Mouse (Mus musculus) hindbrain, embryonic 16.5 days (tissue): Measurements from ENCODE around the gene Tekt2. TPM values are rescaled to one million over a fixed set of nuclear protein-coding genes. Genes with fewer than 3 reads are reported as not detected.

ENCODE experiments used
- ATAC-seq: fragments of 200-750 bp; cut with Nextera tagmentation; 2 replicates; pipeline ENCODE4 v1.8.0; 2017; ENCODE audit warnings: moderate TSS enrichment, moderate library complexity
- H3K27ac ChIP-seq: fragments of 300-500 bp; sonication (generic); 2 replicates; pipeline ENCODE4 v1.5.1; 2014; ENCODE audit warnings: low read depth, mild to moderate bottlenecking, control low read depth, low read length, moderate library complexity
- H3K27me3 ChIP-seq: fragments of 300-500 bp; sonication (generic); replicated peaks from 2 replicates; pipeline ENCODE4 v1.6.1; 2014; ENCODE audit warnings: low read length; ENCODE audit not compliant: control insufficient read depth, insufficient read depth
- H3K36me3 ChIP-seq: fragments of 300-500 bp; sonication (generic); 2 replicates; pipeline ENCODE4 v1.6.1; 2014; ENCODE audit warnings: mild to moderate bottlenecking, low read length, moderate library complexity, mixed read lengths; ENCODE audit not compliant: control insufficient read depth, insufficient read depth
- H3K4me1 ChIP-seq: fragments of 300-500 bp; sonication (generic); 2 replicates; pipeline ENCODE4 v1.6.1; 2014; ENCODE audit warnings: low read depth, low read length; ENCODE audit not compliant: control insufficient read depth, insufficient read depth
- H3K4me2 ChIP-seq: fragments of 300-500 bp; sonication (generic); 2 replicates; pipeline ENCODE4 v1.6.1; 2014; ENCODE audit warnings: mild to moderate bottlenecking, low read length, control low read depth, moderate library complexity
- H3K4me3 ChIP-seq: fragments of 300-500 bp; sonication (generic); 2 replicates; pipeline ENCODE4 v1.5.1; 2014; ENCODE audit warnings: mild to moderate bottlenecking, low read length, control low read depth, moderate library complexity
- H3K9ac ChIP-seq: fragments of 300-500 bp; sonication (generic); 2 replicates; pipeline ENCODE4 v1.6.1; 2014; ENCODE audit warnings: low read depth, mild to moderate bottlenecking, control low read depth, low read length, moderate library complexity
- H3K9me3 ChIP-seq: fragments of 300-500 bp; sonication (generic); 2 replicates; pipeline ENCODE4 v1.6.1; 2014; ENCODE audit warnings: mild to moderate bottlenecking, low read length, moderate library complexity; ENCODE audit not compliant: control insufficient read depth
- WGBS: fragments of 180-500 bp; shearing (Covaris S2); extraction: QIAGEN DNeasy Blood & Tissue Kit; methylation state at CpG from one replicate; pipeline ENCODE4 v1.1.7; 2014; 5-methylcytosine and 5-hydroxymethylcytosine counted together
- polyA plus RNA-seq: library from polyadenylated mRNA; unstranded; fragments of >200 nt; fragmentation: Nextera tagmentation; extraction: Ambion mirVana; gene quantifications from 2 replicates; pipeline ENCODE4 v1.2.1, GENCODE M21; 2015

Tekt2 gene
- polyA plus RNA-seq, 1 experiment from 2014 or later: 13.5 TPM

- H3K4me1 ChIP-seq: no peaks in the 10 kb centered on the region; the same call in 1 of the 2 replicates
- no peak for ATAC-seq
- WGBS: 87% methylated on average over 16 of the region's 16 CpGs
- H3K36me3 ChIP-seq: peaks cover 11% of the 10 kb centered on the region
- no peak overlapping the region for H3K4me3 ChIP-seq
- no peak overlapping the region for H3K27ac ChIP-seq
- H3K9me3 ChIP-seq: no peaks in the 10 kb centered on the region
- no peaks in the 10 kb centered on the region for H3K27me3 ChIP-seq
- H3K4me2 ChIP-seq: no peak overlapping the region
- H3K9ac ChIP-seq: no peak overlapping the region
Measured at GRCm38 (mm10) chr4:126311566-126312200, 13.8 kb downstream of the Tekt2 start.

DNA sequence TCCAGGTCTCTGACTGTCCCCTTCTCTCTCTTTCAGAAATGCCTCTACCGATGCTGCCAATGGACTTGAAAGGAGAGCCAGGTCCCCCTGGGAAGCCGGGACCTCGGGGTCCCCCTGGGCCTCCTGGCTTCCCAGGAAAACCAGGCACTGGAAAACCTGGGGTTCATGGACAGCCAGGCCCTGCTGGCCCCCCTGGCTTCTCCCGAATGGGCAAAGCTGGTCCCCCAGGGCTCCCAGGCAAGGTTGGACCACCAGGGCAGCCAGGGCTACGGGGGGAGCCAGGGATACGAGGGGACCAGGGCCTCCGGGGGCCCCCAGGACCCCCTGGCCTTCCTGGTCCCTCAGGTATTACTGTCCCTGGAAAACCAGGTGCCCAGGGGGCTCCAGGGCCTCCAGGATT lies 15.1 kb downstream of the Tekt2 start:
- ATAC-seq: no peak
- WGBS: 69% methylated on average over 7 of the region's 7 CpGs

GRCm38 (mm10) chr4:126309922-126310309 lies 15.6 kb downstream of the Tekt2 start:
- 0% methylated on average over 7 of the region's 7 CpGs for WGBS
- H3K9ac ChIP-seq: peak overlapping the region; percentile 33

More for the DNA sequence above, 15.1 kb downstream of the Tekt2 start:
- no peaks in the 10 kb centered on the region for H3K9me3 ChIP-seq
- H3K36me3 ChIP-seq: no peaks in the 10 kb centered on the region
- H3K27ac ChIP-seq: no peak overlapping the region
- no peak overlapping the region for H3K4me2 ChIP-seq
- no peak overlapping the region for H3K9ac ChIP-seq
- H3K4me3 ChIP-seq: no peak overlapping the region
- H3K27me3 ChIP-seq: no peaks in the 10 kb centered on the region
- no peaks in the 10 kb centered on the region; the same call in 1 of the 2 replicates for H3K4me1 ChIP-seq

GRCm38 (mm10) chr4:126309211-126309921 lies 16.1 kb downstream of the Tekt2 start:
- H3K9ac ChIP-seq: peak overlapping the region; percentile 33
- H3K9me3 ChIP-seq: no peaks in the 10 kb centered on the region
- no peaks in the 10 kb centered on the region; the same call in 1 of the 2 replicates for H3K4me1 ChIP-seq
- H3K36me3 ChIP-seq: no peaks in the 10 kb centered on the region
- no peaks in the 10 kb centered on the region for H3K27me3 ChIP-seq
- ATAC-seq: peak; percentile 72
- H3K4me3 ChIP-seq: peak overlapping the region; percentile 34
- H3K4me2 ChIP-seq: peak overlapping the region; percentile 56
- H3K27ac ChIP-seq: no peak overlapping the region
- 17% methylated on average over 20 of the region's 20 CpGs for WGBS

More at GRCm38 (mm10) chr4:126309922-126310309, 15.6 kb downstream of the Tekt2 start:
- no peak overlapping the region for H3K27ac ChIP-seq
- H3K4me1 ChIP-seq: no peaks in the 10 kb centered on the region; the same call in 1 of the 2 replicates
- H3K27me3 ChIP-seq: no peaks in the 10 kb centered on the region
- peak overlapping the region; percentile 56 for H3K4me2 ChIP-seq
- ATAC-seq: peak; percentile 83
- no peaks in the 10 kb centered on the region for H3K36me3 ChIP-seq
- H3K4me3 ChIP-seq: peak overlapping the region; percentile 34
- H3K9me3 ChIP-seq: no peaks in the 10 kb centered on the region

DNA sequence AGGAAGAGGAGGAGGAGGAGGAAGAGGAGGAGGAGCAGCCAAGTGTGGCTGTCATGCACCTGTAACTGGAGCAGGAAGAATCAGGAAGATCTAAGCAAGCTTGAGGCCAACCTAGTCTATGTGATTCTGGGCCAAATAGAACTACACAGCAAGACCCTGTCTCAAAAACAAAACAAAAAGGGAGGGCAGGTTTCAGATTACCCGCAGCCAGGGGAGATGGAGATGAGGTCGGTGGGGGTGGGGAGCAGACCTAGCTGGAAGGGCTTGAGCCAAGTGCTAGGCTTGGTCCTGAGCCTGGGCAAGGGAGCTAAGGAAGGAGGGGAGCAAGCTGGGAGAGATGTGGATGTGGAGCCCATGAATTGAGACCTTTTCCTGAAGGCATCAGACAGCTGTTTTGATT lies 18.7 kb downstream of the Tekt2 start:
- no peak for ATAC-seq
- H3K36me3 ChIP-seq: no peaks in the 10 kb centered on the region
- H3K4me2 ChIP-seq: no peak overlapping the region
- H3K27me3 ChIP-seq: peaks cover 11% of the 10 kb centered on the region
- H3K27ac ChIP-seq: no peak overlapping the region
- H3K4me3 ChIP-seq: no peak overlapping the region
- peaks cover 1% of the 10 kb centered on the region for H3K4me1 ChIP-seq
- no peak overlapping the region for H3K9ac ChIP-seq
- 20% methylated on average over 2 of the region's 2 CpGs for WGBS
- H3K9me3 ChIP-seq: no peaks in the 10 kb centered on the region

- Histone ChIP-seq H3K36me3 (no peaks in the 10 kb centered on the region), H3K27ac (no peak overlapping the region), H3K4me3 (no peak overlapping the region), H3K4me2 (no peak overlapping the region), H3K9ac (no peak overlapping the region), H3K4me1 (peaks cover 9% of the 10 kb centered on the region), H3K27me3 (peaks cover 18% of the 10 kb centered on the region), H3K9me3 (no peaks in the 10 kb centered on the region)
- no peak for ATAC-seq
- WGBS: 90% methylated on average over 6 of the region's 6 CpGs
Measured at GRCm38 (mm10) chr4:126306058-126306457, 19.4 kb downstream of the Tekt2 start.

DNA sequence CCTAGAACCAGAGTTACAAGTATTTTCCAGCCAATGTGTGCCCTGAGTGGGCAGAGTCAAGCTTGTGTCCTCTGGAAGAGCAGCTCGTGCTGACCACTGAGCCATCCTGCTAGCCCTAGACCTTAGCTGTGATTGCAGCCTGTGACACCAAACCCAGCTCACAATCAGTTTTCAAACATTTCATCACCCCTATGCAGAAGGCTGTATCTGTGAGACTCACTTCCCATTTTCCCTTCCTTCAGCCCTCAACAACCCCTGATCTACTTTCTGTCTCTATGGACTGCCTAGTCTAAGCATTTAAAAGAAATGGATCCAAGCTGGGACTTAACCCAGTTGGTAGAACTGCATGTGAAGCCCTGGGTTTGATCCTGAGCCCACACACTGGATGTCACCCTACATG lies 20.1 kb downstream of the Tekt2 start:
- peaks cover 13% of the 10 kb centered on the region for H3K4me1 ChIP-seq
- no peak overlapping the region for H3K4me2 ChIP-seq
- H3K9me3 ChIP-seq: no peaks in the 10 kb centered on the region
- H3K27ac ChIP-seq: no peak overlapping the region
- ATAC-seq: no peak
- no peak overlapping the region for H3K9ac ChIP-seq
- H3K4me3 ChIP-seq: no peak overlapping the region
- peaks cover 24% of the 10 kb centered on the region for H3K27me3 ChIP-seq
- WGBS: 88% methylated on average over 1 of the region's 1 CpGs
- H3K36me3 ChIP-seq: no peaks in the 10 kb centered on the region

GRCm38 (mm10) chr4:126303877-126304276 lies 21.6 kb downstream of the Tekt2 start:
- Histone ChIP-seq H3K9me3 (no peaks in the 10 kb centered on the region), H3K4me3 (no peak overlapping the region), H3K9ac (no peak overlapping the region), H3K4me2 (no peak overlapping the region), H3K4me1 (peaks cover 13% of the 10 kb centered on the region), H3K36me3 (no peaks in the 10 kb centered on the region), H3K27me3 (peaks cover 34% of the 10 kb centered on the region), H3K27ac (no peak overlapping the region)
- WGBS: 54% methylated on average over 4 of the region's 4 CpGs
- no peak for ATAC-seq

DNA sequence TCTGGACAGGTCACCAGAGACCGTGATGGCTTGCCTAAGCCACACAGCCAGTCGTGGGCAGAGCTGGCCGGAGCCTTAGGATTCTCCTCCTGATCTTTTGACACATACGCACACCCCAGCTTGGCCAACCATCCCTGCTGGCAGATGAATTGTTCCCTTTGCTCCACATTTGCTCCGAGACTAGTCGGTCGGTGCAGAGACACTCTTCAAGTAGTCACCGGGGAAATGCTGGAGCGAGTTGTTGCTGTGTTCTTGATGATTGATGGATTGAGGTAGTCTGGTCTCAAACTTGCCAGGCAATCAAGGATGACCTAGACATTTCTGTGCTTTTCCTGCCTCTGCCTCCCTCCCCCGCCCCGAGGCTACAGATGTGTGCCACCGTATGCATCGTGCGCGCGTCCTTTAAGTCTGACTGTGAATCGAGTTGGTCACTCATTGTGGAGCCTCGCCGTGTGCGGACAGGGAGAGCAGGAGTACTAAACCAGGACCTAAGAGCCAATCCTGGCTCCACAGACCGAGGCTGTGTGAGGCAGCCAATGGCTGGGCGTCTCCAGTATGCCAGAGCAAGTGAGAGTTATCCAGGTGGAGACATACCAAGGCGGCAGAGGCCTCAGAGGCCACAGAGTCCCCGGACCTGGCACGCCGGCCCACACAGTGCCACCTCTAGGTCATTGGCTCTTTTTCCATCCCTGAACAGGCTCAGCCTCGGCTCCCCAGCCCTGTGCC lies 23.7 kb downstream of the Tekt2 start:
- H3K4me3 ChIP-seq: peak overlapping the region; percentile 30
- peaks cover 43% of the 10 kb centered on the region for H3K27me3 ChIP-seq
- H3K27ac ChIP-seq: no peak overlapping the region
- H3K9me3 ChIP-seq: no peaks in the 10 kb centered on the region
- no peaks in the 10 kb centered on the region for H3K36me3 ChIP-seq
- peak overlapping the region; percentile 39 for H3K9ac ChIP-seq
- WGBS: 1% methylated on average over 27 of the region's 27 CpGs
- ATAC-seq: no peak
- H3K4me1 ChIP-seq: peaks cover 18% of the 10 kb centered on the region
- H3K4me2 ChIP-seq: peak overlapping the region; percentile 53
